ENCODE assay signal across 33 mouse cellular contexts in the genomic region with DNA sequence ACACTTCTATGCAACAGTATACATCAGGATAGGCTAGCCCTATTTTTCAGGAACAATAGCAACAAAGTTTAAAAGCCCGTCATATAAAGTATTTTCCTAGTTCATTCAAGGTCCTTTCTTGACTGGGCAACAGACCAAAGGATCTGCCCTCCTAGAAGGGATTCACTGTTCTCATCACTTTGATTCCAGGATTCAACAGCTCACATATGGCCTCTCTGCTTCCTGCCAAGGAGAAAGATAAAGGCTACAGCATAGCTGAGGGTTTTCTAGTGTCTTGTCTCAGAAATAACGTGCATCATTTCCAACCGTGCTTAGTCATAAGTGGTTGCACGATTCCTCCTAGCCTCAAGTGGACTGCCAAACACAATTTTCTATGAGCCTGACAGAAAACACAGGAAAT. TPM values are rescaled to one million over a fixed set of nuclear protein-coding genes. Genes with fewer than 3 reads are reported as not detected.
DNase-seq lines count a peak whose midpoint lies in the region; ATAC-seq lines count a peak whose summit lies in the region.
"Had no signal": no experiment of that assay in that cellular context is flagged by ENCODE, and none has a peak within 500 bp of the region (broad histone marks: within the 10 kb centered on the region; RNA-seq: fewer than 3 reads in every experiment).

No protein-coding gene starts in this region.

- H3K4me1 ChIP-seq in heart, embryonic 11.5 days (ENCODE audit: control insufficient read depth, insufficient read depth, low read length), result no peaks in the 10 kb centered on the region
- H3K4me1 ChIP-seq: embryonic facial prominence, embryonic 13.5 days; forebrain, embryonic 15.5 days; hindbrain, embryonic 13.5 days; limb, embryonic 13.5 days; lung, embryonic 15.5 days; midbrain, embryonic 15.5 days; neural tube, embryonic 13.5 days had no signal

- no peaks in the 10 kb centered on the region for H3K36me3 ChIP-seq in heart, embryonic 11.5 days (ENCODE audit: control insufficient read depth, insufficient read depth, low read length)
- H3K36me3 ChIP-seq: embryonic facial prominence, embryonic 13.5 days; forebrain, embryonic 15.5 days; heart, embryonic 13.5 days; hindbrain, embryonic 13.5 days; limb, embryonic 13.5 days; lung, embryonic 15.5 days; midbrain, embryonic 15.5 days; neural tube, embryonic 13.5 days had no signal

- no peaks in the 10 kb centered on the region for H3K27me3 ChIP-seq in heart, embryonic 11.5 days (ENCODE audit: control insufficient read depth, insufficient read depth, low read length)
- H3K27me3 ChIP-seq: embryonic facial prominence, embryonic 13.5 days; forebrain, embryonic 15.5 days; heart, embryonic 13.5 days; hindbrain, embryonic 13.5 days; limb, embryonic 13.5 days; lung, embryonic 15.5 days; midbrain, embryonic 15.5 days; neural tube, embryonic 13.5 days; Patski had no signal

- 54% methylated on average over 4 of the region's 4 CpGs for WGBS in heart, embryonic 11.5 days (ENCODE audit: insufficient replicate concordance)

- H3K4me3 ChIP-seq in heart, embryonic 11.5 days (ENCODE audit: low read depth, low read length), result no peak overlapping the region
- H3K4me3 ChIP-seq: embryonic facial prominence, embryonic 13.5 days; forebrain, embryonic 15.5 days; heart, embryonic 13.5 days; hindbrain, embryonic 13.5 days; limb, embryonic 13.5 days; lung, embryonic 15.5 days; midbrain, embryonic 15.5 days; myocyte; neural tube, embryonic 13.5 days had no signal

- intact Hi-C loops in heart, postnatal 10 days (cut with DNase I), result no loop called here

- H3K9me3 ChIP-seq in heart, embryonic 11.5 days (replicated peaks; ENCODE audit: control insufficient read depth, low read length), result no peaks in the 10 kb centered on the region
- H3K9me3 ChIP-seq: embryonic facial prominence, embryonic 13.5 days; forebrain, embryonic 15.5 days; heart, embryonic 13.5 days; hindbrain, embryonic 13.5 days; limb, embryonic 13.5 days; lung, embryonic 15.5 days; midbrain, embryonic 15.5 days; neural tube, embryonic 13.5 days had no signal

- H3K9ac ChIP-seq in heart, embryonic 11.5 days (ENCODE audit: low read depth, low read length), result no peak overlapping the region
- H3K9ac ChIP-seq: embryonic facial prominence, embryonic 13.5 days; forebrain, embryonic 15.5 days; heart, embryonic 13.5 days; hindbrain, embryonic 13.5 days; limb, embryonic 13.5 days; liver, embryonic 14.5 days; lung, embryonic 15.5 days; midbrain, embryonic 15.5 days; neural tube, embryonic 13.5 days had no signal

- no peak overlapping the region for H3K4me2 ChIP-seq in heart, embryonic 11.5 days
- H3K4me2 ChIP-seq: embryonic facial prominence, embryonic 13.5 days; forebrain, embryonic 15.5 days; heart, embryonic 13.5 days; hindbrain, embryonic 13.5 days; limb, embryonic 13.5 days; lung, embryonic 15.5 days; midbrain, embryonic 15.5 days; neural tube, embryonic 13.5 days had no signal

- ATAC-seq in heart, embryonic 11.5 days (replicated peaks; ENCODE audit: insufficient number of reproducible peaks, low FRiP score, low TSS enrichment), result no peak
- ATAC-seq: forebrain, embryonic 15.5 days; midbrain, embryonic 15.5 days; Patski had no signal

- no peak overlapping the region for H3K27ac ChIP-seq in heart, embryonic 11.5 days (ENCODE audit: low read depth, low read length)
- H3K27ac ChIP-seq: embryonic facial prominence, embryonic 13.5 days; forebrain, embryonic 15.5 days; heart, embryonic 13.5 days; hindbrain, embryonic 13.5 days; limb, embryonic 13.5 days; liver, embryonic 14.5 days; lung, embryonic 15.5 days; midbrain, embryonic 15.5 days; neural tube, embryonic 13.5 days had no signal

- DNase-seq in cerebellum, postnatal 10 days, result peak; percentile 68 to 72
- no peak for DNase-seq in cerebellum, adult 11-12 months
- DNase-seq in heart, postnatal 10 days, result peak; percentile 8 to 16
- peak; percentile 1 for DNase-seq in ovary, postnatal 14 days (ENCODE audit: low spot score)
- DNase-seq in ovary, adult 18-20 months (ENCODE audit: low spot score), result no peak
- no peak for DNase-seq in spleen, postnatal 10 days (ENCODE audit: low spot score in 2 of 2)
- no peak for DNase-seq in spleen, adult 12 weeks (ENCODE audit: low spot score)
- DNase-seq: cerebellum, adult 9-10 months; gastrocnemius, postnatal 14 days; heart, adult 11 months; heart, postnatal 36 days; kidney, adult 8-10 months; kidney, postnatal 14 days; lung, postnatal 4 days; right cerebral cortex, adult 18-20 months; right cerebral cortex, postnatal 4 days had no signal

RNA-seq across cellular contexts. Expression of a gene that starts 11.0 kb away (rescaled TPM):
- not detected for total RNA-seq in heart, postnatal 10 days (2021)
- polyA plus RNA-seq in heart, embryonic 11.5 days (2014; fragmentation: Nextera tagmentation; extraction: Ambion mirVana), result not detected in 2 replicates
- total RNA-seq: ES-E14; gastrocnemius, postnatal 14 days; heart, postnatal 36 days; layer of hippocampus, adult 18-20 months; layer of hippocampus, postnatal 25 days; megakaryocyte-erythroid progenitor cell, adult 5-6 weeks had no signal
- polyA plus RNA-seq: forebrain, embryonic 15.5 days; hindbrain, embryonic 13.5 days; midbrain, embryonic 15.5 days; myocyte; neural tube, embryonic 13.5 days; urinary bladder, adult 2 months had no signal

Comparison
In these comparisons a context has a peak if more than half of its experiments do, and no peak if none do; other contexts are left out.
1. DNase-seq: peak in cerebellum, postnatal 10 days (2 of 2), heart, postnatal 10 days (2 of 2) and ovary, postnatal 14 days (single experiment); none in cerebellum, adult 11-12 months (single experiment), ovary, adult 18-20 months (single experiment), spleen, postnatal 10 days (0 of 2) and spleen, adult 12 weeks (single experiment).